Mouse (Mus musculus) ES-Bruce4 (cell line): Measurements from ENCODE around the gene Ints11.

Experiments
- CTCF ChIP-seq: IDR thresholded peaks from one replicate; pipeline ENCODE4 v1.8.1; 2011; ENCODE audit warnings: low read depth, low read length
- EP300 ChIP-seq: IDR thresholded peaks from 2 replicates; pipeline ENCODE4 v1.6.1; 2011; ENCODE audit warnings: low read depth, low read length; ENCODE audit not compliant: insufficient read depth

GRCm38 (mm10) chr4:155823443-155823842 lies 45.9 kb upstream of the Ints11 start:
- no peak for TF ChIP-seq EP300
- TF ChIP-seq CTCF = no peak
